Mouse (Mus musculus) forebrain, postnatal 0 days (tissue): Measurements from ENCODE around the gene Myo16. TPM values are rescaled to one million over a fixed set of nuclear protein-coding genes. Genes with fewer than 3 reads are reported as not detected.

Source experiments
- ATAC-seq: fragments of 200-750 bp; cut with Nextera tagmentation; 2 replicates; pipeline ENCODE4 v1.8.0; 2017; ENCODE audit warnings: mild to moderate bottlenecking, moderate library complexity
- DNase-seq: peaks from one replicate; pipeline ENCODE4 v3.0.0-alpha.2; 2015
- H3K27ac ChIP-seq: fragments of 300-500 bp; sonication (generic); 2 replicates; pipeline ENCODE4 v1.5.1; 2014; ENCODE audit warnings: low read depth, mild to moderate bottlenecking, antibody characterized with exemption, low read length, moderate library complexity, mixed read lengths
- H3K27me3 ChIP-seq: fragments of 300-500 bp; sonication (generic); 2 replicates; pipeline ENCODE4 v1.6.1; 2014; ENCODE audit warnings: mild to moderate bottlenecking, low read length, mixed read lengths; ENCODE audit not compliant: insufficient read depth
- H3K36me3 ChIP-seq: fragments of 300-500 bp; sonication (generic); 2 replicates; pipeline ENCODE4 v1.6.1; 2014; ENCODE audit warnings: mild to moderate bottlenecking, moderate library complexity; ENCODE audit not compliant: insufficient read depth
- H3K4me1 ChIP-seq: fragments of 300-500 bp; sonication (generic); 2 replicates; pipeline ENCODE4 v1.6.1; 2014; ENCODE audit warnings: antibody characterized with exemption; ENCODE audit not compliant: insufficient read depth
- H3K4me2 ChIP-seq: fragments of 300-500 bp; sonication (generic); 2 replicates; pipeline ENCODE4 v1.6.1; 2014; ENCODE audit warnings: low read depth, mild to moderate bottlenecking, moderate library complexity
- H3K4me3 ChIP-seq: fragments of 300-500 bp; sonication (generic); 2 replicates; pipeline ENCODE4 v1.5.1; 2014; ENCODE audit warnings: low read depth, low read length, mixed read lengths
- H3K9ac ChIP-seq: fragments of 300-500 bp; sonication (generic); 2 replicates; pipeline ENCODE4 v1.6.1; 2014; ENCODE audit warnings: mild to moderate bottlenecking
- H3K9me3 ChIP-seq: fragments of 300-500 bp; sonication (generic); 2 replicates; pipeline ENCODE4 v1.6.1; 2016; ENCODE audit warnings: low read length
- CTCF ChIP-seq: sonication (generic); IDR thresholded peaks from 2 replicates; pipeline ENCODE4 v1.5.1; 2016; ENCODE audit warnings: antibody characterized with exemption, control low read depth, low read depth
- WGBS: fragments of 180-500 bp; shearing (Covaris S2); extraction: QIAGEN DNeasy Blood & Tissue Kit; methylation state at CpG from one replicate; pipeline ENCODE4 v1.1.7; 2014; 5-methylcytosine and 5-hydroxymethylcytosine counted together
- polyA plus RNA-seq: library from polyadenylated mRNA; unstranded; fragments of >200 nt; fragmentation: Nextera tagmentation; extraction: Ambion mirVana; gene quantifications from 2 replicates; pipeline ENCODE4 v1.2.1, GENCODE M21; 2015
- total RNA-seq: library from RNA; depleted of rRNA; stranded (reverse); fragments of >200 nt; gene quantifications from 2 replicates; pipeline ENCODE4 v1.2.3, GENCODE M21; 2014

Myo16 gene
- total and polyA plus RNA-seq, 2 experiments from 2014 or later = 5.5 to 58.6 TPM

GRCm38 (mm10) chr8:10490420-10490784 is 336.7 kb downstream of the Myo16 start:
- H3K4me2 ChIP-seq = no peak overlapping the region
- H3K27ac ChIP-seq = peak overlapping the region; percentile 75
- DNase-seq = peak; percentile 78
- 71% methylated on average over 2 of the region's 2 CpGs for WGBS
- no peaks in the 10 kb centered on the region for H3K36me3 ChIP-seq
- no peaks in the 10 kb centered on the region for H3K9me3 ChIP-seq
- no peak overlapping the region for H3K4me3 ChIP-seq
- H3K4me1 ChIP-seq = peaks cover 5% of the 10 kb centered on the region; the same call in 1 of the 2 replicates
- TF ChIP-seq CTCF = no peak
- peak; percentile 77 for ATAC-seq
- no peaks in the 10 kb centered on the region for H3K27me3 ChIP-seq
- no peak overlapping the region for H3K9ac ChIP-seq

GRCm38 (mm10) chr8:10490874-10491273 is 337.2 kb downstream of the Myo16 start:
- TF ChIP-seq CTCF = no peak
- ATAC-seq = peak; percentile 61

GRCm38 (mm10) chr8:10499846-10500245 is 346.1 kb downstream of the Myo16 start:
- ATAC-seq (no peak), DNase-seq (no peak)
- WGBS = 32% methylated on average over 8 of the region's 8 CpGs
- TF ChIP-seq CTCF = no peak
- no peak overlapping the region for H3K27ac ChIP-seq
- no peak overlapping the region for H3K4me2 ChIP-seq
- H3K4me1 ChIP-seq = no peaks in the 10 kb centered on the region
- no peak overlapping the region for H3K4me3 ChIP-seq
- H3K9ac ChIP-seq = no peak overlapping the region
- no peaks in the 10 kb centered on the region for H3K27me3 ChIP-seq
- H3K9me3 ChIP-seq = no peaks in the 10 kb centered on the region
- peaks cover 3% of the 10 kb centered on the region; the same call in 1 of the 2 replicates for H3K36me3 ChIP-seq

More at GRCm38 (mm10) chr8:10490874-10491273, 337.2 kb downstream of the Myo16 start:
- no peaks in the 10 kb centered on the region for H3K36me3 ChIP-seq
- DNase-seq = peak; percentile 24
- no peak overlapping the region for H3K4me3 ChIP-seq
- H3K27ac ChIP-seq = peak overlapping the region; percentile 75
- no peak overlapping the region for H3K4me2 ChIP-seq
- no peaks in the 10 kb centered on the region for H3K27me3 ChIP-seq
- whole genome bisulfite sequencing = 66% methylated on average over 6 of the region's 6 CpGs
- no peaks in the 10 kb centered on the region for H3K9me3 ChIP-seq
- H3K4me1 ChIP-seq = peaks cover 5% of the 10 kb centered on the region; the same call in 1 of the 2 replicates
- no peak overlapping the region for H3K9ac ChIP-seq

- peaks cover 3% of the 10 kb centered on the region; the same call in 1 of the 2 replicates for H3K36me3 ChIP-seq
- ATAC-seq (no peak), DNase-seq (no peak)
- no peak overlapping the region for H3K4me2 ChIP-seq
- whole genome bisulfite sequencing = 81% methylated on average over 6 of the region's 6 CpGs
- no peak overlapping the region for H3K9ac ChIP-seq
- no peaks in the 10 kb centered on the region for H3K27me3 ChIP-seq
- no peak overlapping the region for H3K4me3 ChIP-seq
- TF ChIP-seq CTCF = no peak
- no peaks in the 10 kb centered on the region for H3K4me1 ChIP-seq
- no peak overlapping the region for H3K27ac ChIP-seq
- no peaks in the 10 kb centered on the region for H3K9me3 ChIP-seq
Observed at GRCm38 (mm10) chr8:10500465-10500864, 346.8 kb downstream of the Myo16 start.

GRCm38 (mm10) chr8:10501750-10502149 is 348.0 kb downstream of the Myo16 start:
- ATAC-seq (no peak), DNase-seq (no peak)
- no peak overlapping the region for H3K9ac ChIP-seq
- no peak for TF ChIP-seq CTCF
- H3K27ac ChIP-seq = no peak overlapping the region
- H3K4me3 ChIP-seq = no peak overlapping the region
- peaks cover 3% of the 10 kb centered on the region; the same call in 1 of the 2 replicates for H3K36me3 ChIP-seq
- H3K9me3 ChIP-seq = no peaks in the 10 kb centered on the region
- no peak overlapping the region for H3K4me2 ChIP-seq
- no peaks in the 10 kb centered on the region for H3K4me1 ChIP-seq
- 96% methylated on average over 3 of the region's 3 CpGs for WGBS
- H3K27me3 ChIP-seq = no peaks in the 10 kb centered on the region

GRCm38 (mm10) chr8:10512105-10512504 is 358.4 kb downstream of the Myo16 start:
- Histone ChIP-seq H3K36me3 (no peaks in the 10 kb centered on the region), H3K27ac (no peak overlapping the region), H3K9ac (no peak overlapping the region), H3K4me1 (no peaks in the 10 kb centered on the region), H3K27me3 (no peaks in the 10 kb centered on the region), H3K9me3 (no peaks in the 10 kb centered on the region), H3K4me3 (no peak overlapping the region), H3K4me2 (no peak overlapping the region)
- DNase-seq (no peak), ATAC-seq (no peak)
- no peak for TF ChIP-seq CTCF
- 82% methylated on average over 3 of the region's 3 CpGs for WGBS

- Histone ChIP-seq H3K9ac (no peak overlapping the region), H3K27ac (no peak overlapping the region), H3K4me3 (no peak overlapping the region), H3K36me3 (no peaks in the 10 kb centered on the region), H3K4me1 (no peaks in the 10 kb centered on the region), H3K4me2 (no peak overlapping the region), H3K27me3 (no peaks in the 10 kb centered on the region), H3K9me3 (no peaks in the 10 kb centered on the region)
- DNase-seq (no peak), ATAC-seq (no peak)
- 60% methylated on average over 8 of the region's 8 CpGs for WGBS
- no peak for TF ChIP-seq CTCF
Observed at GRCm38 (mm10) chr8:10517381-10517780, 363.7 kb downstream of the Myo16 start.

GRCm38 (mm10) chr8:10519276-10519675 is 365.6 kb downstream of the Myo16 start:
- H3K27ac ChIP-seq = no peak overlapping the region
- DNase-seq = no peak
- no peak for TF ChIP-seq CTCF

More at GRCm38 (mm10) chr8:10519276-10519675, 365.6 kb downstream of the Myo16 start:
- no peak overlapping the region for H3K4me3 ChIP-seq
- 82% methylated on average over 7 of the region's 7 CpGs for whole genome bisulfite sequencing
- no peaks in the 10 kb centered on the region for H3K9me3 ChIP-seq
- no peaks in the 10 kb centered on the region for H3K36me3 ChIP-seq
- H3K27me3 ChIP-seq = no peaks in the 10 kb centered on the region
- no peaks in the 10 kb centered on the region for H3K4me1 ChIP-seq
- ATAC-seq = no peak
- H3K4me2 ChIP-seq = no peak overlapping the region
- no peak overlapping the region for H3K9ac ChIP-seq
